Mouse (Mus musculus) right cerebral cortex, postnatal 25 days (tissue): ENCODE data around the gene Adam1a.
"Not testable (repeated sequence)": the region's sequence is repeated elsewhere in the genome, so short reads cannot be mapped to it uniquely, and the experiment has no call there.

Source experiments
- DNase-seq: peaks from one replicate; pipeline ENCODE4 v3.0.0; 2022

Gene Adam1a

GRCm38 (mm10) chr5:121562436-121562835, 17.2 kb upstream of the Adam1a start:
- no peak for DNase-seq

- no peak for DNase-seq
Observed at GRCm38 (mm10) chr5:121549196-121549595, 3.9 kb upstream of the Adam1a start.

GRCm38 (mm10) chr5:121547084-121547483, 1.8 kb upstream of the Adam1a start:
- no peak for DNase-seq

- DNase-seq, result peak; percentile 25
Observed at GRCm38 (mm10) chr5:121546530-121546895, 1.2 kb upstream of the Adam1a start.

GRCm38 (mm10) chr5:121545793-121546529, 679 bp upstream of the Adam1a start, which contains the start of gene Mapkapk5:
Gene Mapkapk5, minus strand, starts transcription at chr5:121545905.
- peak; percentile 95 for DNase-seq

- DNase-seq, result no peak
Observed at GRCm38 (mm10) chr5:121543370-121543769, 1.9 kb downstream of the Adam1a start.

GRCm38 (mm10) chr5:121541235-121541634, 4.0 kb downstream of the Adam1a start:
- no peak for DNase-seq

GRCm38 (mm10) chr5:121540066-121540465, 5.2 kb downstream of the Adam1a start:
- no peak for DNase-seq

GRCm38 (mm10) chr5:121537588-121537987, 7.7 kb downstream of the Adam1a start:
- no peak for DNase-seq

- DNase-seq, result no peak
Observed at GRCm38 (mm10) chr5:121536921-121537555, 8.2 kb downstream of the Adam1a start.

- DNase-seq, result no peak
Observed at GRCm38 (mm10) chr5:121535116-121535515, 10.2 kb downstream of the Adam1a start.

- DNase-seq, result no peak
Observed at GRCm38 (mm10) chr5:121534521-121534920, 10.8 kb downstream of the Adam1a start.

GRCm38 (mm10) chr5:121526961-121527360, 18.3 kb downstream of the Adam1a start:
- no peak for DNase-seq

- DNase-seq, result no peak
Observed at GRCm38 (mm10) chr5:121526526-121526925, 18.8 kb downstream of the Adam1a start.

- DNase-seq, result no peak
Observed at GRCm38 (mm10) chr5:121525774-121526450, 19.4 kb downstream of the Adam1a start.

GRCm38 (mm10) chr5:121519758-121520157, 25.5 kb downstream of the Adam1a start:
- DNase-seq, result not testable (repeated sequence)

- no peak for DNase-seq
Observed at GRCm38 (mm10) chr5:121518983-121519382, 26.3 kb downstream of the Adam1a start.

GRCm38 (mm10) chr5:121510009-121510408, 35.3 kb downstream of the Adam1a start:
- DNase-seq, result no peak

GRCm38 (mm10) chr5:121506846-121507245, 38.4 kb downstream of the Adam1a start:
- DNase-seq, result no peak

- no peak for DNase-seq
Observed at GRCm38 (mm10) chr5:121503231-121503630, 42.1 kb downstream of the Adam1a start, which contains the start of gene Adam1b. Gene Adam1b, minus strand, starts transcription at chr5:121503435.

- DNase-seq, result not testable (repeated sequence)
Observed at GRCm38 (mm10) chr5:121501424-121501996, 43.8 kb downstream of the Adam1a start.

GRCm38 (mm10) chr5:121500719-121501118, 44.6 kb downstream of the Adam1a start:
- DNase-seq, result no peak

- peak; percentile 74 for DNase-seq
Observed at GRCm38 (mm10) chr5:121493305-121493704, 52.0 kb downstream of the Adam1a start.
